Mouse (Mus musculus): ENCODE measurements at regions not wholly inside any gene's neighbourhood (a gene's known extent, or its start where the extent isn't known, plus 50 kb on each side); places are given as distances from the start of the nearest gene placed in this dataset.

- ATAC-seq (ENCODE audit: low FRiP score, low read depth): no peak
- Histone ChIP-seq H3K4me1 (no peaks in the 10 kb centered on the region), H3K36me3 (no peaks in the 10 kb centered on the region), H3K9ac (no peak overlapping the region), H3K9me3 (no peaks in the 10 kb centered on the region), H3K27me3 (no peaks in the 10 kb centered on the region), H3K27ac (no peak overlapping the region), H3K4me2 (replicated peaks) (no peak overlapping the region), H3K4me3 (no peak overlapping the region)
- WGBS: 85% methylated on average over 3 of the region's 3 CpGs
Measured at GRCm38 (mm10) chr17:3962176-3962575, 266.1 kb upstream of the Nox3 start.

GRCm38 (mm10) chr17:3946540-3946939 lies 250.5 kb upstream of the Nox3 start:
- no peak overlapping the region for H3K9ac ChIP-seq
- H3K4me2 ChIP-seq (replicated peaks): no peak overlapping the region
- no peaks in the 10 kb centered on the region for H3K36me3 ChIP-seq
- H3K4me1 ChIP-seq: no peaks in the 10 kb centered on the region
- H3K9me3 ChIP-seq: no peaks in the 10 kb centered on the region
- WGBS: 90% methylated on average over 3 of the region's 3 CpGs
- H3K4me3 ChIP-seq: no peak overlapping the region
- ATAC-seq (ENCODE audit: low FRiP score, low read depth): no peak
- H3K27ac ChIP-seq: no peak overlapping the region
- H3K27me3 ChIP-seq: no peaks in the 10 kb centered on the region

GRCm38 (mm10) chr17:3936361-3936760 lies 240.3 kb upstream of the Nox3 start:
- no peaks in the 10 kb centered on the region for H3K9me3 ChIP-seq
- no peak for ATAC-seq (ENCODE audit: low FRiP score, low read depth)
- WGBS: 71% methylated on average over 4 of the region's 4 CpGs
- no peaks in the 10 kb centered on the region for H3K36me3 ChIP-seq
- no peak overlapping the region for H3K27ac ChIP-seq
- H3K4me1 ChIP-seq: no peaks in the 10 kb centered on the region
- no peak overlapping the region for H3K9ac ChIP-seq
- no peak overlapping the region for H3K4me2 ChIP-seq (replicated peaks)
- no peaks in the 10 kb centered on the region for H3K27me3 ChIP-seq
- no peak overlapping the region for H3K4me3 ChIP-seq

- Histone ChIP-seq H3K27ac (no peak overlapping the region), H3K9me3 (no peaks in the 10 kb centered on the region), H3K27me3 (no peaks in the 10 kb centered on the region), H3K36me3 (no peaks in the 10 kb centered on the region), H3K4me3 (no peak overlapping the region), H3K4me1 (no peaks in the 10 kb centered on the region), H3K4me2 (replicated peaks) (no peak overlapping the region), H3K9ac (no peak overlapping the region)
- 58% methylated on average over 4 of the region's 4 CpGs for WGBS
- no peak for ATAC-seq (ENCODE audit: low FRiP score, low read depth)
Measured at GRCm38 (mm10) chr17:3933208-3933607, 237.1 kb upstream of the Nox3 start.

GRCm38 (mm10) chr17:3932071-3932470 lies 236.0 kb upstream of the Nox3 start:
- Histone ChIP-seq H3K36me3 (no peaks in the 10 kb centered on the region), H3K4me3 (no peak overlapping the region), H3K9me3 (no peaks in the 10 kb centered on the region), H3K27ac (no peak overlapping the region), H3K4me2 (replicated peaks) (no peak overlapping the region), H3K4me1 (0 out of 2 replicates have a peak, but pooled peaks cover 1% of the 10 kb centered on the region), H3K9ac (no peak overlapping the region), H3K27me3 (no peaks in the 10 kb centered on the region)
- 76% methylated on average over 5 of the region's 5 CpGs for WGBS
- no peak for ATAC-seq (ENCODE audit: low FRiP score, low read depth)

GRCm38 (mm10) chr17:3927106-3927505 lies 231.0 kb upstream of the Nox3 start:
- H3K4me3 ChIP-seq: no peak overlapping the region
- no peaks in the 10 kb centered on the region for H3K9me3 ChIP-seq
- no peak overlapping the region for H3K4me2 ChIP-seq (replicated peaks)
- H3K36me3 ChIP-seq: no peaks in the 10 kb centered on the region
- H3K4me1 ChIP-seq: peaks cover 5% of the 10 kb centered on the region; the same call in 1 of the 2 replicates
- ATAC-seq (ENCODE audit: low FRiP score, low read depth): no peak
- 80% methylated on average over 4 of the region's 4 CpGs for WGBS
- H3K27ac ChIP-seq: no peak overlapping the region
- H3K9ac ChIP-seq: no peak overlapping the region
- H3K27me3 ChIP-seq: no peaks in the 10 kb centered on the region

GRCm38 (mm10) chr17:3920282-3920681 lies 224.2 kb upstream of the Nox3 start:
- Histone ChIP-seq H3K4me2 (replicated peaks) (no peak overlapping the region), H3K4me1 (0 out of 2 replicates have a peak, but pooled peaks cover 5% of the 10 kb centered on the region), H3K4me3 (no peak overlapping the region), H3K36me3 (no peaks in the 10 kb centered on the region), H3K27me3 (peaks cover 3% of the 10 kb centered on the region; the same call in 1 of the 2 replicates), H3K9me3 (no peaks in the 10 kb centered on the region), H3K9ac (no peak overlapping the region), H3K27ac (no peak overlapping the region)
- ATAC-seq (ENCODE audit: low FRiP score, low read depth): peak; percentile 77; the same call in 1 of the 2 replicates

- Histone ChIP-seq H3K27me3 (no peaks in the 10 kb centered on the region), H3K9me3 (no peaks in the 10 kb centered on the region), H3K27ac (no peak overlapping the region), H3K4me1 (no peaks in the 10 kb centered on the region), H3K4me3 (no peak overlapping the region), H3K36me3 (no peaks in the 10 kb centered on the region), H3K4me2 (replicated peaks) (no peak overlapping the region), H3K9ac (no peak overlapping the region)
- WGBS: 81% methylated on average over 3 of the region's 3 CpGs
- no peak for ATAC-seq (ENCODE audit: low FRiP score, low read depth)
Measured at GRCm38 (mm10) chr17:3892826-3893225, 196.8 kb upstream of the Nox3 start.

- no peaks in the 10 kb centered on the region for H3K9me3 ChIP-seq
- H3K9ac ChIP-seq: no peak overlapping the region
- H3K4me2 ChIP-seq (replicated peaks): no peak overlapping the region
- ATAC-seq (ENCODE audit: low FRiP score, low read depth): no peak
- no peaks in the 10 kb centered on the region for H3K36me3 ChIP-seq
- no peaks in the 10 kb centered on the region for H3K4me1 ChIP-seq
- no peak overlapping the region for H3K4me3 ChIP-seq
- WGBS: 63% methylated on average over 1 of the region's 1 CpGs
- H3K27me3 ChIP-seq: no peaks in the 10 kb centered on the region
- no peak overlapping the region for H3K27ac ChIP-seq
Measured at GRCm38 (mm10) chr17:3883146-3883545, 187.1 kb upstream of the Nox3 start.

- H3K9me3 ChIP-seq: 0 out of 2 replicates have a peak, but pooled peaks cover 3% of the 10 kb centered on the region
- H3K4me2 ChIP-seq (replicated peaks): no peak overlapping the region
- no peak overlapping the region for H3K4me3 ChIP-seq
- 69% methylated on average over 3 of the region's 3 CpGs for WGBS
- no peak overlapping the region for H3K9ac ChIP-seq
- no peak overlapping the region for H3K27ac ChIP-seq
- no peak for ATAC-seq (ENCODE audit: low FRiP score, low read depth)
- no peaks in the 10 kb centered on the region for H3K27me3 ChIP-seq
- H3K36me3 ChIP-seq: no peaks in the 10 kb centered on the region
- H3K4me1 ChIP-seq: no peaks in the 10 kb centered on the region
Measured at GRCm38 (mm10) chr17:3879075-3879474, 183.0 kb upstream of the Nox3 start.

- Histone ChIP-seq H3K9me3 (no peaks in the 10 kb centered on the region), H3K4me1 (no peaks in the 10 kb centered on the region), H3K27ac (no peak overlapping the region), H3K36me3 (no peaks in the 10 kb centered on the region), H3K9ac (no peak overlapping the region), H3K4me2 (replicated peaks) (no peak overlapping the region), H3K4me3 (no peak overlapping the region), H3K27me3 (no peaks in the 10 kb centered on the region)
- 69% methylated on average over 4 of the region's 4 CpGs for WGBS
- ATAC-seq (ENCODE audit: low FRiP score, low read depth): no peak
Measured at GRCm38 (mm10) chr17:3869459-3870194, 173.6 kb upstream of the Nox3 start.

GRCm38 (mm10) chr17:3862384-3862783 lies 166.3 kb upstream of the Nox3 start:
- H3K27me3 ChIP-seq: no peaks in the 10 kb centered on the region
- ATAC-seq (ENCODE audit: low FRiP score, low read depth): no peak
- no peaks in the 10 kb centered on the region for H3K9me3 ChIP-seq
- H3K4me1 ChIP-seq: no peaks in the 10 kb centered on the region
- no peak overlapping the region for H3K27ac ChIP-seq
- H3K4me3 ChIP-seq: no peak overlapping the region
- H3K4me2 ChIP-seq (replicated peaks): no peak overlapping the region
- no peaks in the 10 kb centered on the region for H3K36me3 ChIP-seq
- 20% methylated on average over 2 of the region's 2 CpGs for WGBS
- no peak overlapping the region for H3K9ac ChIP-seq

GRCm38 (mm10) chr17:3836386-3836785 lies 140.3 kb upstream of the Nox3 start:
- 76% methylated on average over 4 of the region's 4 CpGs for WGBS
- no peaks in the 10 kb centered on the region for H3K4me1 ChIP-seq

More at GRCm38 (mm10) chr17:3836386-3836785, 140.3 kb upstream of the Nox3 start:
- Histone ChIP-seq H3K4me3 (no peak overlapping the region), H3K9ac (no peak overlapping the region), H3K36me3 (no peaks in the 10 kb centered on the region), H3K27me3 (no peaks in the 10 kb centered on the region), H3K4me2 (replicated peaks) (no peak overlapping the region), H3K27ac (no peak overlapping the region), H3K9me3 (no peaks in the 10 kb centered on the region)
- no peak for ATAC-seq (ENCODE audit: low FRiP score, low read depth)
